Mouse (Mus musculus): ENCODE measurements around the gene Atxn7l3. TPM values are rescaled to one million over a fixed set of nuclear protein-coding genes. Genes with fewer than 3 reads are reported as not detected.

The Atxn7l3 gene
- polyA plus RNA-seq, 1 experiment from 2014 or later, result 13.9 TPM

DNA sequence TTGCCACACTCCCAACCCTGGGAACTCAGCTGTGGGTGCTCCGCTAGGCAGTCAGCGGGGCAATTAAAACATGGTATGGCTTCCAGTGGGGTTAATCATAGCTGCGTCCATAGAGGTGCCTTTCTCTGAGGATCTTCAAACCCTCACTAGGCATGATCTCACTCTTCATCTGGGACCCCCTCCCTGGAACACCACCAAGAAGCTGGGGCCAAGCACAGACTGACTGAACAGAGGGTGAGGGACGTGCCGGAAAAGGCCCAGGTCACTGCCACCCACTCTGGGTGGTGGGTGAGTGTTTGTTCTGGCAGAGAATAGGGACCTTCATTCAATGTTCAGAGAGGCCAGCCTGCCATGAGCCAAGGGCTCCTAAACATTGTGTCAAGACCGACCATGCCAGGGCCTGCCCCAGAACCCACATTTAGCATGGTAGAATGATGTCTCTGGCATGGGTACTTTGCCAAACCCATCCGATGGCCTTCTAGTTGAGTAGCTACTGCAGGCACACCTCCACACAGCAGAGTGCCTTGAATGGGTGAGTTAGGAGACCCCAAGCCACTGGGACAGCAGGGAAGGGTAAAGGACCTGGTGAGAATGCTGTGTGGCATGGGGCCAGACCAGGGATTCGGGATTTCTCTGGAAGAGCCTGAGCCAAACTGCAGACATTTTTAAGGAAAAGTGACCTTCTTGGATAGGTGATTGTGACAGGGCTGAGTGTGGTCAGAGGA is 29.6 kb downstream of the Atxn7l3 start:
- Histone ChIP-seq H3K27ac (replicated peaks) (peak overlapping the region; percentile 0), H3K27me3 (ENCODE audit: low read depth, poor library complexity, severe bottlenecking) (no peaks in the 10 kb centered on the region), H3K36me3 (peaks cover 37% of the 10 kb centered on the region), H3K4me1 (peaks cover 17% of the 10 kb centered on the region), H3K4me3 (no peak overlapping the region), H3K9me3 (replicated peaks) (no peaks in the 10 kb centered on the region)
- no peak for DNase-seq (ENCODE audit: low spot score)
- 89% methylated on average over 8 of the region's 8 CpGs for WGBS

GRCm38 (mm10) chr11:102265816-102266215 is 30.6 kb downstream of the Atxn7l3 start:
- DNase-seq (ENCODE audit: low spot score), result no peak
- no peaks in the 10 kb centered on the region for H3K9me3 ChIP-seq (replicated peaks)
- H3K27ac ChIP-seq (replicated peaks), result peak overlapping the region; percentile 0
- WGBS, result 67% methylated on average over 14 of the region's 14 CpGs
- H3K4me1 ChIP-seq, result peaks cover 17% of the 10 kb centered on the region
- no peaks in the 10 kb centered on the region for H3K27me3 ChIP-seq (ENCODE audit: low read depth, poor library complexity, severe bottlenecking)
- peaks cover 46% of the 10 kb centered on the region for H3K36me3 ChIP-seq
- no peak overlapping the region for H3K4me3 ChIP-seq

- H3K4me1 ChIP-seq, result peaks cover 17% of the 10 kb centered on the region
- H3K27me3 ChIP-seq (ENCODE audit: low read depth, poor library complexity, severe bottlenecking), result no peaks in the 10 kb centered on the region
- DNase-seq (ENCODE audit: low spot score), result no peak
- 91% methylated on average over 7 of the region's 7 CpGs for WGBS
- no peak overlapping the region for H3K4me3 ChIP-seq
- H3K36me3 ChIP-seq, result peaks cover 71% of the 10 kb centered on the region
- no peaks in the 10 kb centered on the region for H3K9me3 ChIP-seq (replicated peaks)
- no peak overlapping the region for H3K27ac ChIP-seq (replicated peaks)
These were observed 33.2 kb downstream of the Atxn7l3 start for GRCm38 (mm10) chr11:102263211-102263610.

DNA sequence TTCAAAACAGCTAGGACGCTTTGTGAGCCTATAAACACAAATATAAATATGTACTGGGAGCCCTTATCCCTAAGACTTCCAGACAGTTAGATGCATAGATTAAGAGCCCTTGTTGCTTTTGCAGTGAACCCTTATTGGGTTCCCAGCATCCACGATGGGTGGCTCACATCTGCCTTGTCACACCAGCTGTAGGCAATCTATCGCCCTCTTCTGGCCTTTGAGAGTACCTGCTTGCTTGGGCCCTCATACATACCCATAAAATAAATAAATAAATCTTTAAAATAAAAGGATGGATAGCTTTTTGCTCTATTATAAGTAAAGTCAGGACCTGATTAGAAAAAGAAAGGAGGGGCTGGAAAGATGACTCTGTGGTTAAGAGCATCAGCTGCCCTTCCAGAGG is 37.9 kb downstream of the Atxn7l3 start:
- Histone ChIP-seq H3K27ac (replicated peaks) (no peak overlapping the region), H3K4me3 (no peak overlapping the region), H3K9me3 (replicated peaks) (no peaks in the 10 kb centered on the region), H3K27me3 (ENCODE audit: low read depth, poor library complexity, severe bottlenecking) (no peaks in the 10 kb centered on the region), H3K4me1 (peaks cover 17% of the 10 kb centered on the region), H3K36me3 (peaks cover 94% of the 10 kb centered on the region)
- 88% methylated on average over 3 of the region's 3 CpGs for WGBS
- no peak for DNase-seq (ENCODE audit: low spot score)

- Histone ChIP-seq H3K27ac (replicated peaks) (no peak overlapping the region), H3K4me3 (no peak overlapping the region), H3K36me3 (peaks cover 92% of the 10 kb centered on the region), H3K9me3 (replicated peaks) (no peaks in the 10 kb centered on the region), H3K27me3 (ENCODE audit: low read depth, poor library complexity, severe bottlenecking) (no peaks in the 10 kb centered on the region), H3K4me1 (peaks cover 17% of the 10 kb centered on the region)
- DNase-seq (ENCODE audit: low spot score), result no peak
- 82% methylated on average over 6 of the region's 6 CpGs for WGBS
These were observed 38.3 kb downstream of the Atxn7l3 start for GRCm38 (mm10) chr11:102258095-102258494.

- H3K4me3 ChIP-seq, result peak overlapping the region; percentile 14; the same call in 1 of the 2 replicates
- peaks cover 17% of the 10 kb centered on the region for H3K4me1 ChIP-seq
- H3K27me3 ChIP-seq (ENCODE audit: low read depth, poor library complexity, severe bottlenecking), result no peaks in the 10 kb centered on the region
- WGBS, result 35% methylated on average over 9 of the region's 9 CpGs
- DNase-seq (ENCODE audit: low spot score), result peak; percentile 50
- H3K9me3 ChIP-seq (replicated peaks), result no peaks in the 10 kb centered on the region
- peaks cover 93% of the 10 kb centered on the region for H3K36me3 ChIP-seq
- peak overlapping the region; percentile 34 for H3K27ac ChIP-seq (replicated peaks)
These were observed 38.9 kb downstream of the Atxn7l3 start for GRCm38 (mm10) chr11:102257514-102257913.

GRCm38 (mm10) chr11:102249351-102250090 is 46.9 kb downstream of the Atxn7l3 start:
- Histone ChIP-seq H3K27me3 (ENCODE audit: low read depth, poor library complexity, severe bottlenecking) (peaks cover 9% of the 10 kb centered on the region), H3K27ac (replicated peaks) (peak overlapping the region; percentile 87), H3K9me3 (replicated peaks) (no peaks in the 10 kb centered on the region), H3K4me3 (peak overlapping the region; percentile 86), H3K4me1 (peaks cover 31% of the 10 kb centered on the region), H3K36me3 (peaks cover 37% of the 10 kb centered on the region)
- no peak for DNase-seq (ENCODE audit: low spot score)
- 15% methylated on average over 9 of the region's 9 CpGs for WGBS

DNA sequence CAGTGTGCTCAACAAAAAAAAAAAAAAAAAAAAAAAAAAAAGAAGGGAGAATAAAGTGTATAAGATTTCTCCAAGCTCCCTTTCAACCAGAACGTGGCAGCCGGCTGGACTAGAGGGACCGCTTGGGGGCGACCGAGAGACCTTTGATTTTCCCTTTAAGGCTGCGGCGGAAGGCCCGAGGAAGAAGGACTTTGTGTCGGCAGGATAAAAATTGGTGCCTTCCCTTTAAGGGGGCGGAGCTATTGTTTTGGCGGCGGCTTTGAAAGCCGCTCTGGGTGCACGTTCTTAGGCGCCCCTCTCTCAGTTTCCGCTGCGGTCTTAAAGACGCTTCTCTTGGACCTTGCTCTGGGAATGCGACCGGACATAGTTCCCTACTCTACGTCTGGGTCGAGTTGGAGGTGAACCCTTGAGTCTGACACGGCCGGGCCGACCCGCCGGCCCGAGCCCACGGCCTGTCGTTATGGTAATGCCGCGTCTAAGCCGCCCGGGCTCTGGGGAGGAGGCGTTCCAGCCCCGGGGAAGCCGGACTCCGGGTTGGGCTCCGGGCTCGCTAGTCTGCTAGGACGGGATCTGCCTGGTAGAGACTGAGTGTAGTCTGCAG is 47.7 kb downstream of the Atxn7l3 start, which contains the start of gene BC030867:
BC030867 (plus strand) TSS at position 253 of the 601 bp plus-strand sequence.
- H3K4me3 ChIP-seq, result peak within 1 kb of the TSS; percentile 86
- no peaks in the 10 kb centered on the region for H3K9me3 ChIP-seq (replicated peaks)
- peaks cover 33% of the 10 kb centered on the region for H3K4me1 ChIP-seq
- peaks cover 13% of the 10 kb centered on the region for H3K27me3 ChIP-seq (ENCODE audit: low read depth, poor library complexity, severe bottlenecking)
- peak within 1 kb of the TSS; percentile 87 for H3K27ac ChIP-seq (replicated peaks)
- DNase-seq (ENCODE audit: low spot score), result peak; percentile 96
- WGBS, result under 1% methylated on average over 41 of the region's 41 CpGs
- peaks cover 29% of the 10 kb centered on the region for H3K36me3 ChIP-seq

GRCm38 (mm10) chr11:102246871-102247270 is 49.6 kb downstream of the Atxn7l3 start:
- 86% methylated on average over 4 of the region's 4 CpGs for WGBS
- Histone ChIP-seq H3K9me3 (replicated peaks) (peaks cover 3% of the 10 kb centered on the region; the same call in 1 of the 2 replicates), H3K4me3 (no peak overlapping the region)

GRCm38 (mm10) chr11:102246273-102246635 is 50.2 kb downstream of the Atxn7l3 start:
- Histone ChIP-seq H3K4me1 (peaks cover 33% of the 10 kb centered on the region), H3K4me3 (no peak overlapping the region), H3K27me3 (ENCODE audit: low read depth, poor library complexity, severe bottlenecking) (peaks cover 13% of the 10 kb centered on the region), H3K9me3 (replicated peaks) (peaks cover 4% of the 10 kb centered on the region; the same call in 1 of the 2 replicates), H3K27ac (replicated peaks) (no peak overlapping the region), H3K36me3 (peaks cover 8% of the 10 kb centered on the region)
- 93% methylated on average over 6 of the region's 6 CpGs for WGBS
- DNase-seq (ENCODE audit: low spot score), result no peak

More at GRCm38 (mm10) chr11:102246871-102247270, 49.6 kb downstream of the Atxn7l3 start:
- no peak for DNase-seq (ENCODE audit: low spot score)
- Histone ChIP-seq H3K27ac (replicated peaks) (no peak overlapping the region), H3K4me1 (peaks cover 33% of the 10 kb centered on the region), H3K27me3 (ENCODE audit: low read depth, poor library complexity, severe bottlenecking) (peaks cover 13% of the 10 kb centered on the region), H3K36me3 (peaks cover 14% of the 10 kb centered on the region)

DNA sequence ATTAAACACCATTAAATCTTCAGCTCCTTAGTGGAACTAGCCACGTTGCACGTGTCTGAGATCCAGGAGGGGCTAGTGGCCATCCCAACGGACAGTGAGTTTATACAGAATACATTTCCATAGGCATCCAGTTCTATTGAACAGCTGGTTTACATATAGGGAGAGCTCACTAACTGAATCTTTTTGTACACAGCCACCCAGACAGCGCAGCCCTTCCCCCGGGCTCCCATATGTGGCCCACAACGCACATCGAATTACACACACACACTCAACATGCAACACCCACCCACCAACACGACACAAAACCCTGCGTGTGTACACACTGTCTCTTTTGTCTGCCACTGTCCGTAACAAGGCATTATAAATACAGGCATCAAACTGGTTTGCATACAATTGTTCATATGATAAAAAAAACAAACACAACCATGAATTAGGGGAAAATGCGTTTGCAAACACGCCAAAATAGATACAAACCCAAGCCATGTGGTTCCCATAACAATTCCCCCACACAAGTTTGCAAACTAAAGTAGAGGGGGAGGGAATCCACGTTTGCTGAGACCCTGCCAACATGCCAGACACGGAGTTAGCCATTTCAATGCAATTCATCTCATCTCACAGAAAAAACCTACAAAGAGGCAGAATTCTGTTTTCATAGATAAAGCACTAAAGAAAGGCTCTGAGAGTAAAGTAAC is 50.7 kb downstream of the Atxn7l3 start:
- Histone ChIP-seq H3K27ac (replicated peaks) (peak overlapping the region; percentile 81), H3K4me3 (peak overlapping the region; percentile 54)
- 67% methylated on average over 14 of the region's 14 CpGs for WGBS

DNA sequence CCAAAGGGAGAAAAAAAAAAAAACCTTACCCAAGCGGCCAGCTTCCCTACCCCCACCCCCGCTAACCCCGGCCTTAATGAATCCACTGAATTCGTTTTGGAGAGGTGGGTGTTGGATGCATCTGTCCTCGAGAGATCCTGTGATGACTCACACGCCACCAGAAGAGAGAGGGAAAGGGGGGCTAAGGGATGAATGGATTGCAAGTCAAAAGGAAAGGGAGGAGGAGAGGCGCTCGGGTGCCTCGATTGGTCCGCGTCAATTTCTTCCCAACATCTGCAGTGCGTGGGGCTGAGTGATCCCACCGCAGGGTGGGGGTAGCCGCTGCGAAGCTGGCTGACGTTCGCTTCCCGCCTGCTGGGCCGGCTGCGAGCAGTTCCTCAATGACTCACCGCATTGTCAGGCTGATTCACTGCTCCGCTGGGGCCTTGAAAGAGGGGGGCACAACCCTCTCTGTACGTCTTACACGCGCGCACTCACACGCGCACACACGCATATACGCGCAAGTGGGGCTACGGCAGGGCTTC is 51.4 kb downstream of the Atxn7l3 start:
- Histone ChIP-seq H3K27me3 (ENCODE audit: low read depth, poor library complexity, severe bottlenecking) (peaks cover 13% of the 10 kb centered on the region), H3K36me3 (no peaks in the 10 kb centered on the region), H3K4me1 (peaks cover 33% of the 10 kb centered on the region), H3K9me3 (replicated peaks) (peaks cover 4% of the 10 kb centered on the region; the same call in 1 of the 2 replicates), H3K4me3 (peak overlapping the region; percentile 54), H3K27ac (replicated peaks) (peak overlapping the region; percentile 81)
- 3% methylated on average over 32 of the region's 32 CpGs for whole genome bisulfite sequencing
- peak; percentile 59 for DNase-seq (ENCODE audit: low spot score)

More for the DNA sequence above, 50.7 kb downstream of the Atxn7l3 start:
- Histone ChIP-seq H3K36me3 (peaks cover 3% of the 10 kb centered on the region), H3K4me1 (peaks cover 33% of the 10 kb centered on the region), H3K27me3 (ENCODE audit: low read depth, poor library complexity, severe bottlenecking) (peaks cover 13% of the 10 kb centered on the region), H3K9me3 (replicated peaks) (peaks cover 4% of the 10 kb centered on the region; the same call in 1 of the 2 replicates)
- DNase-seq (ENCODE audit: low spot score), result no peak

Data from midbrain, embryonic 10.5 days (tissue).